Mouse (Mus musculus) C2C12 (cell line): Measurements from ENCODE around the gene Ppp4r1.

ENCODE experiments used
- CTCF ChIP-seq: IDR thresholded peaks from one replicate; pipeline ENCODE4 v1.5.1; 2011; ENCODE audit not compliant: control insufficient read depth, insufficient read depth, insufficient read length
- FOSL1 ChIP-seq: IDR thresholded peaks from one replicate; pipeline ENCODE4 v1.8.0; 2011; ENCODE audit warnings: mild to moderate bottlenecking, low read length; ENCODE audit not compliant: poor library complexity, insufficient read depth, severe bottlenecking
- MAX ChIP-seq: IDR thresholded peaks from one replicate; pipeline ENCODE4 v1.6.1; 2011; ENCODE audit warnings: mild to moderate bottlenecking, control low read depth
- USF1 ChIP-seq: IDR thresholded peaks from one replicate; pipeline ENCODE4 v1.6.1; 2011; ENCODE audit warnings: low read depth, mild to moderate bottlenecking, control low read depth, moderate library complexity

DNA sequence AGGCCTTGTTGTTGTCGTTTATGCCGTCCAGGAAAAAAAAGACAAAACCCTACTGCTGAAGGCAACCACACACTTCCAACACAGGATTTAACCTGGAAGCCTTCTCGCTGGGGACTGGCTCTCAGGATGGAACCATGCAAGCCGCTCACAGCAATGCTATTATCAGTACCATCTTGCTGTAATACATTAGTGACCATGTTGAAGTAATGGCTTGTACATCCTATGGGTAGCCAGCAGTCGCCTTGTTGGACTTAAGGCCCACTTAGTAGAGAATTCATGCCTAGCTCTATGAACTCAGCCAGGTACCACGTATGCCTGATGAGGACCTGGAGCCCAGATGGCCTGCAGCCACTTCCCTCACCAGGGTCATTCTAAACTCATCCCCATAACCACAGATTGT lies 63.0 kb downstream of the Ppp4r1 start:
- no peak for TF ChIP-seq CTCF
- no peak for TF ChIP-seq MAX
- TF ChIP-seq FOSL1: no peak
- TF ChIP-seq USF1: no peak
